Mouse (Mus musculus): ENCODE results near the gene Nwd1.
"Not testable (repeated sequence)": the region's sequence is repeated elsewhere in the genome, so short reads cannot be mapped to it uniquely, and the experiment has no call there.

Gene Nwd1

GRCm38 (mm10) chr8:72646060-72646767 is at the start of gene Nwd1:
Nwd1 (plus strand) TSS chr8:72646711.
- peak in 1 of 2 experiments; percentile 47 for DNase-seq

GRCm38 (mm10) chr8:72642885-72643284 is 3.6 kb upstream of the Nwd1 start:
- DNase-seq, result no peak

- DNase-seq, result no peak
Observed at GRCm38 (mm10) chr8:72644601-72645000, 1.9 kb upstream of the Nwd1 start.

GRCm38 (mm10) chr8:72646768-72647143 is 245 bp downstream of the Nwd1 start:
- DNase-seq, result no peak

DNA sequence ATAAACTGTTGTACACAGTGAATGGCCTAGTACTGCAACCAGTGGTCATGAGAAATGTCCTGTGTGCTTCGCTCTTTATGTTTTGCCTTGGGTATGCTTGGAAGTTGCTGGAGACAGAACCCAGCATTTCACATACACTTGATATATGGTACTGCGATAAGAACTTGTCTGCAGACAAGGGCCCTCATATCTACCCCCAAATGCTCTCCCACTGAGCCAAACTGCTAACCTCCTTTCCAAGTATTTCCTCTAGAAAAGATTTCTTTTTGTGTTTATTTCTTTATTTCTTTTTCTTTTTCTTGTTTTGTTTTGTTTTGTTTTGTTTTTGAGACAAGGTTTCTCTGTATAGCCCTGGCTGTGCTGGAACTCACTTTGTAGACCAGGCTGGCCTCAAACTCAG is 4.2 kb downstream of the Nwd1 start:
- no peak for DNase-seq

DNA sequence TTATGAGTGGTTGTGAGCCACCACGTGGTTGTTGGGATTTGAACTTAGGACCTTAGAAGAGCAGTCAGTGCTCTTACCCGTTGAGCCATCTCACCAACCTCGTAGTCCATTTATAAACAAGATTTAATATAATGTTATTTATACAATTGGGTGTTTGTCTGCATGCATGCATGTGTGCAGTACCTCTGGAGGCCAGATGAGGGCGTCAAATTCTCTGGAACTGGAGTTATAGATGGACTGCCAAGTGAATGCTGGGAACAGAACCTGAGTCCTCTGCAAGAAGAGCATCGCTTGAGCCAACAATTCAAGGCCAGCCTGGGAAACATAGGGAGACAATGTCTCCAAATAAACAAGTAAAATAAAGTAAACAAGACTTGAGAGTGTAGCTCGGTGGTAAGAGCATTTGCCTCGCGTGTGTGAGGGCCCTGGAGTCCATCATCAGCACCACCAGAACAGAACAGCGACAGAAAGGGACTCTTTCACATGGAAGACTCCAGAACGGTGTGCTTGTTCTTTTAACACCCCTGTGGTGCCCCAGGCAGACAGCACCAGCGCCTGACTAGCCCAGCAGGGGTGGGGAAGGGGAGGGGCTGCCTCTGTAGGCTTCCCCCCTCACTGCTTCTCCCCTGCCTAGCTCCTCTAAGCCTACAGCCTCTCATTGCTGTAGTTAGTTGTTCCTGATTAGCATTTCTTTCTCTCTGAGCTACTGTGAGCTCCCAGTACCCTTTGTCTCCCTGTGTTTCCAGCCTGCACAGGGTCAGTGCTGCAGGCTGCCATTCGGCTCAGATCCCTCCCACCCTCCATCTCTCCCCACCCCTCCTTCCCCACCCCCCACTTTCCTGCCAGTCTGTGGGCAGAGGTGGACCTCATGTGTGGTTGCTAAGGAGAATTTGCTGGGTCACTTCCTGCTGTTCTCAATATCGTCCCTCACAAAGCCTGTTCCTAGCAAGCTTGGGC is 8.3 kb downstream of the Nwd1 start:
- DNase-seq, result no peak

DNA sequence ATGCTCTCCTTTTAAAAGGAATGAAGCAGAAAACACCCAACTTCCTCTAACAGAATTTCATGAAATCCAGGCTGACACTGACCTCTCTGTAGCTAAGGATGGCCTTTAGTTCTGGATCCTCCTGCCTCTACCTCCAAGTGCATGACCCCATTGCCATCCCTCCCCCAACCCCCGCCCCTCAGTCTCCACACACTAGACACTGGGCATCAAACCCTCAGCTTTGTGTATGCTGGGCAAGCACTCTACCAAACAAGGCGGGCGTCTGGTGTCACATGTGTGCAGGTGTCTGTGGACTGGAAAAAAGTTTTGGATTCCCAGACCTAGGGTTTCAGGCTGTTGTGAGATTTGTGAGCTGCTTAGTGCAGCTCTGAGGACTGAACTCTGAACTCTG is 9.0 kb downstream of the Nwd1 start:
- no peak for DNase-seq

- DNase-seq, result no peak
Observed at GRCm38 (mm10) chr8:72659967-72660366, 13.5 kb downstream of the Nwd1 start.

DNA sequence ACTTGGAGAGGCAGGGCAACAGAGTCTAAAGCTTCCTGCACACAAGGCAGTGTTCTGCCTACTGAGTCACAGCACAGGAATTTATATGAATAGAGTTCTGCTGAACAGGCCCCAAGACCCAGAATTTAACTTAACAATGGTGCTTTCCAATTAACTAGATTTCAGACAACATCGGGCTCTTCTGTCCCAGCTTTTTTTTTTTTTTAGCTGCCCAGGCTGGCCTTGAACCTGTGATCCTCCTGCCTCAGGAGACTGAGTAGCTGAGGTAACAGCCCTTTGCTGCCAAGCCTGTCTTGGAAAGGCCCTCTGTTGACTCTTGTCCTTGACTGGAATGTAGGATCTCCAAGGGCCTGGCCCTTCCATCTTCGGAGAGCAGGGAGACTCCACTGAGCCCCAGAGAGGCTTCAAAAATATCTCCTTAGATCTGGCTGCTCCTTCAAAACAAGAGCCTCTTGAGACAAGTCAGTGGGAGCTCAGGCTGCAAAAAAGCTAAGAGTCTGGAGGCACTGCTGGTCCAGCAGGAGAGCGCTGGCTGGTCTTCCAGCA is 17.7 kb downstream of the Nwd1 start:
- no peak for DNase-seq

DNA sequence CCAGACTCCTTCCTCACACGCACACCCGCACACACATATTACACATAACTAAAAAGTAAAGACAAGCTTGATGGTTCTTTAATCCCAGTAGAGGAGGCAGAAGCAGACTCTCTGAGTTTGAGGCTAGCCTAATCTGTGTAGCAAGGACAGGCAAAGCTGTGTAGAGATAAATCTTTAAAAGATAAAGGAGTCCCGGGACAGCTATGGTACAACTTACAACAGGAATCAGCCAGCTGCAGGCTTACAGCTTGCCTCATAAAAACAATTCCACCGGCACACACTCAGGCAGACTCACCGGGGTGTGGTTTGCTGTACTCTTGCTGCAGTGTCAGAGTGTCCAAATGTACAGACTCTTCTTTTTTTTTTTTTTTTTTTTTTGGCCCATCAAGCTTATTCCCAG is 18.2 kb downstream of the Nwd1 start:
- no peak for DNase-seq

GRCm38 (mm10) chr8:72665405-72665804 is 18.9 kb downstream of the Nwd1 start:
- peak in 1 of 2 experiments; percentile 32 for DNase-seq

DNA sequence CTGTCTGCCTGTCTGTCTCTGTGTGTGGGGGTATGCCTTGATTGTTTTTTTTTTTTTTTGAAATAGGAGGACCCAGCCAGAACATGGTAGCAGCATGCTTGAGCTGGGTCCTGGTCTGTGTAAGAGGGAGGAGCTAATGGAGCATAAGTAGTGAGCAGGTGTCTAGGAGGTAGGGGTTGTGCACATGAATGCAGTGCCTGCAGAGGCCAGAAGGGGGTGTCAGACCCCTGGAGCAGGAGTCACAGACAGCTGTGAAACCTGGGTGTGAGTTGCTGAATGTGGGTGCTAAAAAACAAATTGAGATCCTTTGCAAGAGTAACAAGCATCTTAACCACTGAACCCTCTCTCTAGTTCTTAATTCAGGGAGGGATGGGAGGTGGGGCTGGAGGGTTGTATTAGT is 22.4 kb downstream of the Nwd1 start:
- no peak for DNase-seq

DNA sequence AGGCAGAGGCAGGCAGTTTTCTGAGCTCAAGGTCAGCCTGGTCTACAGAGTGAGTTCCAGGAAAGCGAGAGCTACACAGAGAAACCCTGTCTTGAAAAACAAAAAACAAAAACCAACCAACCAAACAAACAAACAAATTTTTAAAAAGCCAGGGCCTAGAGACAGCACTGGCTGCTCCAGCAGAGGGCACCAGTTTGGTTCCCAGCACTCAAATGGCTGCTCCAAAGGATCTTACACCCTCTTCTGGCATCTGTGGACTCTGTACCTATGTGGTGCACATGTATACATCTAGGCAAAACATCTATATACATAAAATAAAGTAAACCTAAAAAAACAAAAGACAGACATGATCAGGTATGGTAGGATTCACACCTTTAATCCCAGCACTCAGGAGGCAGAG is 26.3 kb downstream of the Nwd1 start:
- no peak for DNase-seq

DNA sequence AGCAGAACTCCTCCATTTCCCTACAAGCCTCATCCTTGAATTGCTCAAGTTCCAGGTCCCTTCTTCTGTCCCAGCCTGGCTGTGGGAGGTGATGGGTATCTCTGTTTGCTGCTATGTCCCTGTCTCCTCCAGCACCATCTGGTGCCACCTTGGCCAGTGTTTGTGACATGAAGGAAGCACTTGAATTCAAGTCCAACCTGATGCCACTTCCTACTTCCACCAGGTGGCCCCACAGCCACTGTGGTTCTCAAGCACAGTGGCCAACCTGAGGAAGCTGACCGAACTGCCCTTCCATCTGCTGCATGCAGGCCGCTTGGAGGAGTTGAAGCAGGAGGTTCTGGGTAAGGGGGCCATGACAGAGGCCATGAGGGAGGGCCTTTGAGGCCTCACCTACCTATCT is 27.7 kb downstream of the Nwd1 start:
- no peak for DNase-seq

GRCm38 (mm10) chr8:72676436-72676835 is 29.9 kb downstream of the Nwd1 start:
- no peak for DNase-seq

- DNase-seq, result not testable (repeated sequence)
Observed at GRCm38 (mm10) chr8:72676844-72677243, 30.3 kb downstream of the Nwd1 start.

- no peak for DNase-seq
Observed at GRCm38 (mm10) chr8:72677331-72677730, 30.8 kb downstream of the Nwd1 start.

DNA sequence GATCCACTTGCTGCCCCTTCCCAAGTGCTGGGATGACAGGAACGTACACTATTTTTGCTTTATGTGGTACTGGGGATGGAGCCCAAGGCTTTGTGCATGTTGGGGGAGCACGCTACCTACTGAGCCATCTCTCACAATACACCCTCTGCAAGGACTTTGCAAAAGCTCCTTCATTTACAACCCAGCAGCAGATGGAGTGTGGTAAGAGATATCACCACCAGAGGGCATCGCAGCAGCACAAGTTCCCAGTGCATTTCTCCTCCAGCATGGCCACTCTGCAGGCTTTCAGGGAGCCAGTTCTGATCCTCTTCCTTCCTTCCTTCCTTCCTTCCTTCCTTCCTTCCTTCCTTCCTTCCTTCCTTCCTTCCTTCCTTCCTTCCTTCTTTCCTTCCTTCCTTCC is 33.6 kb downstream of the Nwd1 start:
- peak; percentile 30 to 74 for DNase-seq

DNA sequence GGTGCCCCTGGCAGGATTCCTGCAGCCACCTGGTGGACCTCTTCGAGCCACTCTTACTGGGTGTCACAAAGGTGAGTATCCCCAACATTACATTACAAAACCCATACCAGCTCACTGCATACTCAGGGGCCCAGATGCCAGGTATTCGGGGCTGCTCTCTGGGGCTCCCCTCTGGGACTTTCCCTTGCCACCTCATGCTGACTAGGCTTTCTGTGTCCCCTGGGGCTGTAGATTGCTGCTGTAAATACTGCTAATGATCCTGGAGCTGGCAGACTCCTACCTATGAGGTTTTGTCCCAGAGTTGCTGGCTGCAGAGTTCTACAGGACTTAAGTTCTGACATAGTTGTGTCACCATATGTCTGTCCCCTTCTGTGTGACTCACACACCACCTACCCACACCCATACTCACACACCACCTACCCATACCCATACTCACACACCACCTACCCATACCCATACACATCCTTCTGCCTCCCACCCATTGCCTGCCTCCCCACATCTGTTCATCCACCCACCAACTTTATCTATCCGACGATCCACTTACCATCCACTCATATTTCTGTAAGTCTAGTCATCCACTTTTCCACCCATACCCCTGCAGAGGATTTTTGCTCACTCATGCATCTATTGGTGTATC is 35.7 kb downstream of the Nwd1 start:
- no peak for DNase-seq

DNA sequence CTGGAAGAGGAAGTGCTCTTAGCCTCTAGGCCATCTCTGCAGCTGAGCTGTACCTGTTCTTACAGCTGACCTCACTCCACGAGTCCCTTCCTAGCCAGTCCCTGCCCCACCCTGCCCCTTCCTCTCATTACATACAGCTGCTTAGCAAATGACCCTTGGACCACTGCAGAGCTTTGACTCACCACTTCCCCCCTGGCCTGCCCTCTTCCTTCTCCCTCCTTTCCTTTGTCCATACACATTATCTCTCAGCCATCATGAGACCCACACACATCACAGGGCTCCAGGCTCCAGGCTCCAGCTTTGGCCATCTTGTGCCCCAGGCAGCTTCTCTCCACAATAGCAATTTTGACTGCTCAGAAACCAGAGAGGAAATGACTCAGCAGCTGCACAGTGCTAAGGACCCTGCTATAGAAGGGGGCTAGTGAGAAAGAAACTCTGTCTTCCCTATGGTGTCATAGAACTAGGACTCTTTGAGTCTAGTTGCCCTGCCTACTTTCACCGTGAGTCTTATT is 36.6 kb downstream of the Nwd1 start:
- no peak for DNase-seq

DNA sequence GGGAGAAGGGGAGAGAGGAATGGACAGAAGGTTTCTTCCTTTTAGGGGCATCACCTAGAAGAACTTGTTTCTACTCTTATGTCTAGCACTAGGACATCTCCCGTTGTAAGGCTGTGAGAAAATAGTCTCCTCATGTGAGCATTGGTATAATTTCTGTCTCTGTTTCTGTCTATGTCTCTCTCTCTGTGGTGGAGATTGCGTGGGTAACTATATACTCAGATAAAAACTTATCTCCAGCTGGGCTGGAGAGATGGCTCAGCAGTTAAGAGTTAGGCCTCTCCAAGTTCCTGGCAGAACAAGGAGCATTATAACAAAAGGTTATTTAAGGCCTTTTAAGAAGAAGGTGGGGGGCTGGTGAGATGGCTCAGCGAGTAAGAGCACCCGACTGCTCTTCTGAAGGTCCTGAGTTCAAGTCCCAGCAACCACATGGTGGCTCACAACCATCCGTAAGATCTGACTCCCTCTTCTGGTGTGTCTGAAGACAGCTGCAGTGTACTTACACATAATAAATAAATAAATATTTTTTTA is 37.1 kb downstream of the Nwd1 start:
- not testable (repeated sequence) for DNase-seq

DNA sequence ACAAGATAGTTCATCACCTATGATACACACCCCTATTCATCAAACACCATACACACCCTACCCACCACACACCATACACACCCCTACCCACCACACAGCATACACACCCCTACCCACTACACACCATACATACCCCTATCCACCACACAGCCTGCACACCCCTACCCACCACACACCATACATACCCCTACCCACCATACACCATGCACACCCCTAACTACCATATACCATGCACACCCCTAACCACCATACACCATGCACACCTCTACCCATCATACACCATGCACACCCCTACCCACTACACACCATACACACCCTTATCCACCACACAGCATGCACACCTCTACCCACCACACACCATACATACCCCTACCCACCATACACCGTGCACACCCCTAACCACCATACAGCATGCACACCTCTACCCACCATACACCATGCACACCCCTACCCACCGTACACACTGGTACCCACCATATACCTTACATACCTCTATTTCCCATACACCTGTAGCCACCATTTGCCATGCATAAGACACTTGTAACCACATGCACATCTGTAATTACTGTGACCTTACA is 51.9 kb downstream of the Nwd1 start:
- DNase-seq, result no peak

Measured in kidney, adult 8-10 months (tissue).